Mouse (Mus musculus) telencephalon, adult 2 months (tissue): ENCODE measurements around the gene Slco3a1.
"Not testable (repeated sequence)": the region's sequence is repeated elsewhere in the genome, so short reads cannot be mapped to it uniquely, and the experiment has no call there.

Experiments used
- DNase-seq: peaks from one replicate; pipeline ENCODE4 v3.0.0-alpha.2; 2011; ENCODE audit warnings: low read depth, low spot score

Gene Slco3a1

GRCm38 (mm10) chr7:74429252-74429651 lies 125.3 kb downstream of the Slco3a1 start:
- no peak for DNase-seq

- DNase-seq = no peak
Measured at GRCm38 (mm10) chr7:74427135-74427534, 127.4 kb downstream of the Slco3a1 start.

- no peak for DNase-seq
Measured at GRCm38 (mm10) chr7:74425941-74426340, 128.6 kb downstream of the Slco3a1 start.

- no peak for DNase-seq
Measured at GRCm38 (mm10) chr7:74423928-74424850, 130.4 kb downstream of the Slco3a1 start.

- no peak for DNase-seq
Measured at GRCm38 (mm10) chr7:74423316-74423715, 131.3 kb downstream of the Slco3a1 start.

- no peak for DNase-seq
Measured at GRCm38 (mm10) chr7:74422731-74423130, 131.8 kb downstream of the Slco3a1 start.

- no peak for DNase-seq
Measured at GRCm38 (mm10) chr7:74422002-74422401, 132.6 kb downstream of the Slco3a1 start.

- DNase-seq = no peak
Measured at GRCm38 (mm10) chr7:74421591-74421990, 133.0 kb downstream of the Slco3a1 start.

GRCm38 (mm10) chr7:74419706-74420105 lies 134.9 kb downstream of the Slco3a1 start:
- DNase-seq = no peak

GRCm38 (mm10) chr7:74417009-74417408 lies 137.6 kb downstream of the Slco3a1 start:
- no peak for DNase-seq

- no peak for DNase-seq
Measured at GRCm38 (mm10) chr7:74415241-74415640, 139.3 kb downstream of the Slco3a1 start.

GRCm38 (mm10) chr7:74413738-74414716 lies 140.6 kb downstream of the Slco3a1 start:
- DNase-seq = no peak

GRCm38 (mm10) chr7:74408601-74409323 lies 145.8 kb downstream of the Slco3a1 start:
- no peak for DNase-seq

- DNase-seq = not testable (repeated sequence)
Measured at GRCm38 (mm10) chr7:74407851-74408250, 146.7 kb downstream of the Slco3a1 start.

GRCm38 (mm10) chr7:74399729-74400128 lies 154.9 kb downstream of the Slco3a1 start:
- no peak for DNase-seq

GRCm38 (mm10) chr7:74399154-74399553 lies 155.4 kb downstream of the Slco3a1 start:
- no peak for DNase-seq

- DNase-seq = no peak
Measured at GRCm38 (mm10) chr7:74398326-74398725, 156.3 kb downstream of the Slco3a1 start.

GRCm38 (mm10) chr7:74391451-74391873 lies 163.1 kb downstream of the Slco3a1 start:
- no peak for DNase-seq

GRCm38 (mm10) chr7:74389570-74389969 lies 165.0 kb downstream of the Slco3a1 start:
- no peak for DNase-seq

GRCm38 (mm10) chr7:74386257-74386656 lies 168.3 kb downstream of the Slco3a1 start:
- DNase-seq = no peak

GRCm38 (mm10) chr7:74383040-74383666 lies 171.4 kb downstream of the Slco3a1 start:
- DNase-seq = no peak
